Mouse (Mus musculus) heart, postnatal 36 days (tissue): ENCODE data around the gene Plg. TPM values are rescaled to one million over a fixed set of nuclear protein-coding genes. Genes with fewer than 3 reads are reported as not detected.

Experiments used
- DNase-seq, 2 experiments: peaks; one replicate each; pipeline ENCODE4 v3.0.0; 2021 to 2022
- intact Hi-C: fragments of 180-260 bp; cut with DNase I; formaldehyde crosslinking; loops from one replicate; pipeline ENCODE4 v1.15.1; 2025
- total RNA-seq, 2 experiments: library from RNA; stranded (reverse); gene quantifications; 2 replicates each; pipeline ENCODE4 v1.2.3; 2021

The Plg gene
- total RNA-seq, 2 experiments from 2014 or later: not detected

DNA sequence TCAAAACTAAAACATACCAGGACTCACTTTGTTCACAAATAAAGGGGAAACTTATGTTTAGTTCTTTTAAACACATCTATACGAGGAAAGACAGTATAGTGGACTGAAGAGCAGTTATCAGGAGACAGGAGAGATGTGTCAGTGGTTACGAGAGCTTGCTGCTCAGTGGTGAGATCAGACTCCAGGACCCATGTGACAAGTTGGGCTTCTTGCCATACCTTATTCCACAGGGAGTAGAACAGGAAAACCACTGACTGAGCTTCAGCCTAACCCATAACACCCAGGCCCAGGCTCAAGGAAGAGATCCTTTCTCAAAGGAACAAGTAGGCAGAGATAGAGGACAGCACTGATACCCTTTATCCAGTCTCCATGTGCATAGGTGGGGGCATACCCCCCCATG, 66.2 kb downstream of the Plg start:
- peak in 1 of 2 experiments; percentile 23 for DNase-seq
- intact Hi-C loops: no loop called here

GRCm38 (mm10) chr17:12451234-12451633, 72.8 kb downstream of the Plg start:
- intact Hi-C loops: no loop called here

GRCm38 (mm10) chr17:12452862-12453531, 74.6 kb downstream of the Plg start:
- intact Hi-C loops: no loop called here
- no peak for DNase-seq

More at GRCm38 (mm10) chr17:12451234-12451633, 72.8 kb downstream of the Plg start:
- DNase-seq: peak in 1 of 2 experiments; percentile 13

DNA sequence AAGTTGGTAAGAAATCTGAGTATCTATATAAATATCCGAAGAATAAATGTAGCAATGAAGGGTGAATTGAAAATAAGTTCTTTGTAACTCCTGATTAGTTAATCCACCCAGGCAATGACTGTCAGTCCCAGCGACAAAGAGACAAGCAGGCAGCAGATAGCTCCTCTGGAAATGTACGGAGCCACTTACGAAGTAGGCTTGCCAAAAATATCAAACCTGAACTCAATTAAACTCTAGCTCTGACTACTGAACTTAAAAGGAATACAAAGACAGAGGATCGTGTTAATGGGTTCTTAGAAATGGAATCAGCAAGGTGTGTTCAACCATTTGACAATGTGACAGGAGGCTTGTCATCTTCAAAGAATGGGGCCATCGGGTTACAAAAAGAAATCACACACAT, 75.3 kb downstream of the Plg start:
- intact Hi-C loops: loop anchor here (2.0 kb wide), 1 partner anchor 37 kb away; no protein-coding TSS in a partner anchor
- no peak for DNase-seq

- peak; percentile 33 to 47 for DNase-seq
- intact Hi-C loops: loop anchor here (2.0 kb wide), 1 partner anchor 38 kb away; no protein-coding TSS in a partner anchor
Measured at GRCm38 (mm10) chr17:12455143-12455790, 76.9 kb downstream of the Plg start.

DNA sequence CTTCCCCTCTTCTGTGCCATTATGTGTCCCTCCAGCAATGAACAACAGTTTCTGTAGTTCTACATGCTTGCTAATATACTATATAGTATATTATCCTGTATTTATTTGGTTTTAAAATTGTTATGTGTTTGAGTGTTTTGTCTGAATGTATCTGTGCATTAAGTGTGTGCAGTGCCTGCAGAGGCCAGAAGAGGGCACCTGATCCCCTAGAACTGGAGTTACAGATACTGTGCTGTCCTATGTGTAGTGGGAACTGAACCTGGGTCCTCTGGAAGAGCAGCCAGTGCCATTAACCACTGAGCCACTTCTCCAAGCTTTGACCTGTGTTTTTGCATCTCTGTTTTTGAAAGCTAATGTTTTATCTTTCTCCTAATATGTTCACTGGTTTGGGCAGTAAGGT, 82.8 kb downstream of the Plg start:
- no peak for DNase-seq
- intact Hi-C loops: no loop called here

DNA sequence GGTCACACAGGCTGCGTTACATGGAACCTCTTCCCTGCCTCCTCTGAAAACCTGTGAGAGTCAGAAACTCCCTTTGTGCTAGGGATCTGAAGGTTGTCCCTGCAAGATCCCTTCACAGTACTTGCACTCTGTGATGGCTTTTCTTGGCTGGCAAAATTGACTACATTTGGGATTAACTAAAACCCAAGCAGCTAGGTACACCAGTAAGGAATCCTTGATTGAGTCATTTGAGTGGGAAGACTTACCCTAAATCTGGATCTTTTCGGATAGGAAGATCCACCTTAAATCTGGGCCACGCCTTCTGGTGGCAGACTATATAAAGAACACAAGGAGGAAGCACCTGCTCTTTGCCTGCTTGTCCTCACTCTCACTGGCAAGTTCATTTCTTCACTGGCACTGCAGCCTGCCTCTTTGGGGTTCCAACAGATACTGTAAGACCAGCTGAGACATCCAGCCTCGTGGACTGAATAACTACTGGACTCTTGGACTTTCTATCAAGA, 88.1 kb downstream of the Plg start:
- intact Hi-C loops: no loop called here

DNA sequence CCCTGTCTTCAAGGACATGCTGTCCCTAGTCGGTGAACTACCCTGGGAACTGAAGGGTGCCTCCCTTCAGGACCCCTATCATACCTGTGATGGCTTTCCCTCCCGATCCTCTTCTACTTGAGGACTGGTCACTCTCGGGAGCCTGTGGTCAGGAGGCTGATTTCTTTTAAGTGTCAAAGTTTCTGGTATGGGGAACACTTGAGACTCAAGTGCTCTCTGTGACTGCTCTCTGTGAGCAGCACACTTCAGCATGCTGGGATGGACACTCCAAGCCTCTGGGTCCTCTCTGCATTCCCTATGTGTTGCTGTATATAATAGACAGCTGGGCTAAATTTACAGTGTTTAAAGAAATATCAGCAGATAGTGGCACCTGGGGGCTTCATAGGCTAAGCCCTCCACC, 89.2 kb downstream of the Plg start:
- intact Hi-C loops: no loop called here
- DNase-seq: no peak

More for the DNA sequence above, 88.1 kb downstream of the Plg start:
- no peak for DNase-seq

DNA sequence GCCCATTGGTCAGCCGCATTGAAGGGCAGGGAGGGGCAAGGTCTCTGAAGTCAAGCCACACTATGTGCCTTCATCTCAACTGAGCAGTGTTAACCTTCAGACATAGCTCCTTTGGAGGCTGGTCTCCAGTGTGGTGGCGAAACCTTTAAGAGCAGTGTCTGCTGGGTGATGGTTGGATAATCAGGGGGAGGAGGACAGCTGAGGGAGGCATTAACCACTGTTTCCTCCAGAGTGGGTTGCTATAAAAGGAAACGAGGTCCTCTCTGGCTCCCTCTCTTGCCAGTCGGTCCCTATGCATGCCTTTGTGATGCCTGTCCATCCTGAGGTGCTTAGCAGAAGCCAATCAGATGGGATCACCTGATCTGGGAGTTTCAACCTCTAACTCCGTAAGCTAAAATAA, 90.3 kb downstream of the Plg start:
- intact Hi-C loops: no loop called here
- no peak for DNase-seq

Other genes starting within 250 kb of the Plg start
- 10 to 100 TPM; 45.8 to 46.6 TPM for gene Map3k4, start 59.8 kb upstream of the Plg start, total RNA-seq
- gene Slc22a3, start 129.1 kb downstream of the Plg start, total RNA-seq: 1 to 10 TPM; 7.0 to 8.9 TPM
- gene Slc22a2, start 205.5 kb downstream of the Plg start, total RNA-seq: not detected